14 mouse cellular contexts compared by ENCODE assay signal in the genomic region with DNA sequence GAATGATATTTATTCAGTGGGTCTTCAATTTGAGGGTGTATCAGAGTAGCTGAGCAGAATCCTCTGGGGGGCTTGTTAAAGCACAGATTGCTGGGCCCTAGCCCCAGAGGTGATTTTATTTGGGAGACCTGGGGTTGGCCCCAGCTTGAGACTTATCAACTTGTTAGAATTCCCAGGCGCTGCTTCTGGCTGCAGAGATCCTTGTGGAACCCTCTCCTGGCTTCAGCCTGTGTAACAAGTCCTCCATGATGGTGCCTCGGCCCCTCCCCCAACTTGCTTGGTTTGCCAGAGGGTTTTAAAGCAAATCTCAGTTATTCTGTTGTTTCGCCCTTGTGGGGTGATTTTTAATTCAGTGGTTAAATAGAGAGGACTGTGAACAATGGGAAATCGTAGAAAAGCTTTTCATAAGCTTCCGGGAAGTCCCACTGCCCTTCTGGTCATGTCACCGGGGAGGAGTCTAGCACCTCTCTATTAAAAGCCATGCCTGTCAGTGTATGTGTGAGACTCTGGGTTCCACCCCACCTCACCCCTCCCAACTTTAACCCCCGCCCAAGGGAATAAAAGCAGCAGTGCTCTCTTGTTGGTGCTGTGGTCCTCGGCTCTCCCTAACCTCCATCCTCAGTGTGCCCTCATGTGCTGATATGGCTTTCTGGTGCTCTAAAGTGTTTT.
A peak's percentile ranks its signal among the peaks of the same experiment; 100 is the strongest.
DNase-seq lines count a peak whose midpoint lies in the region; ATAC-seq lines count a peak whose summit lies in the region.
"Had no signal": no experiment of that assay in that cellular context is flagged by ENCODE, and none has a peak within 500 bp of the region (broad histone marks: within the 10 kb centered on the region; RNA-seq: fewer than 3 reads in every experiment).

No protein-coding gene starts in this region.

- H3K9me3 ChIP-seq in hindbrain, embryonic 12.5 days (replicated peaks), result no peaks in the 10 kb centered on the region
- H3K9me3 ChIP-seq in hindbrain, embryonic 16.5 days (ENCODE audit: control insufficient read depth, low read length), result no peaks in the 10 kb centered on the region
- no peaks in the 10 kb centered on the region for H3K9me3 ChIP-seq in embryonic facial prominence, embryonic 15.5 days (replicated peaks)
- no peaks in the 10 kb centered on the region for H3K9me3 ChIP-seq in midbrain, embryonic 13.5 days
- no peaks in the 10 kb centered on the region for H3K9me3 ChIP-seq in liver, embryonic 11.5 days (ENCODE audit: control insufficient read depth, low read length)

- DNase-seq in cerebellum, postnatal 10 days, result peak; percentile 56 to 57
- DNase-seq in cerebellum, adult 9-10 months, result no peak
- no peak for DNase-seq in liver, embryonic 11.5 days (ENCODE audit: low spot score)
- no peak for DNase-seq in left cerebral cortex, postnatal 10 days (ENCODE audit: extremely low spot score in 1 of 2, low spot score in 2 of 2)
- DNase-seq: cerebellum, adult 8-10 months; heart, adult 2 months; heart, postnatal 36 days; kidney, adult 2 months; liver had no signal

- 35% methylated on average over 8 of the region's 8 CpGs for WGBS in hindbrain, embryonic 12.5 days
- WGBS in hindbrain, embryonic 16.5 days, result 43% methylated on average over 8 of the region's 8 CpGs
- WGBS in embryonic facial prominence, embryonic 15.5 days, result 50% methylated on average over 8 of the region's 8 CpGs
- WGBS in midbrain, embryonic 13.5 days, result 20% methylated on average over 8 of the region's 8 CpGs
- 53% methylated on average over 8 of the region's 8 CpGs for WGBS in liver, embryonic 11.5 days

- H3K4me1 ChIP-seq in hindbrain, embryonic 12.5 days, result peaks cover 46% of the 10 kb centered on the region
- peaks cover 19% of the 10 kb centered on the region for H3K4me1 ChIP-seq in hindbrain, embryonic 16.5 days (ENCODE audit: control insufficient read depth, insufficient read depth, low read depth, low read length)
- H3K4me1 ChIP-seq in embryonic facial prominence, embryonic 15.5 days, result peaks cover 18% of the 10 kb centered on the region
- peaks cover 50% of the 10 kb centered on the region for H3K4me1 ChIP-seq in midbrain, embryonic 13.5 days (replicated peaks)
- peaks cover 5% of the 10 kb centered on the region for H3K4me1 ChIP-seq in liver, embryonic 11.5 days (replicated peaks; ENCODE audit: control insufficient read depth, insufficient read depth, low read length)

- intact Hi-C loops in left cerebral cortex, postnatal 10 days (cut with DNase I), result no loop called here

- H3K9ac ChIP-seq in hindbrain, embryonic 12.5 days, result no peak overlapping the region
- no peak overlapping the region for H3K9ac ChIP-seq in hindbrain, embryonic 16.5 days (ENCODE audit: low read depth, low read length)
- no peak overlapping the region for H3K9ac ChIP-seq in embryonic facial prominence, embryonic 15.5 days
- H3K9ac ChIP-seq in midbrain, embryonic 13.5 days (replicated peaks), result no peak overlapping the region
- H3K9ac ChIP-seq in liver, embryonic 11.5 days (ENCODE audit: low read depth, low read length), result no peak overlapping the region

- no peaks in the 10 kb centered on the region for H3K36me3 ChIP-seq in hindbrain, embryonic 12.5 days
- no peaks in the 10 kb centered on the region for H3K36me3 ChIP-seq in hindbrain, embryonic 16.5 days (ENCODE audit: control insufficient read depth, insufficient read depth, low read length)
- no peaks in the 10 kb centered on the region for H3K36me3 ChIP-seq in embryonic facial prominence, embryonic 15.5 days
- no peaks in the 10 kb centered on the region for H3K36me3 ChIP-seq in midbrain, embryonic 13.5 days
- H3K36me3 ChIP-seq in liver, embryonic 11.5 days (ENCODE audit: control insufficient read depth, insufficient read depth, low read length), result no peaks in the 10 kb centered on the region

- H3K4me3 ChIP-seq in hindbrain, embryonic 12.5 days, result no peak overlapping the region
- no peak overlapping the region for H3K4me3 ChIP-seq in hindbrain, embryonic 16.5 days (ENCODE audit: low read length)
- no peak overlapping the region for H3K4me3 ChIP-seq in embryonic facial prominence, embryonic 15.5 days (replicated peaks)
- H3K4me3 ChIP-seq in midbrain, embryonic 13.5 days (replicated peaks), result no peak overlapping the region
- H3K4me3 ChIP-seq in liver, embryonic 11.5 days (ENCODE audit: low read depth, low read length), result no peak overlapping the region
- H3K4me3 ChIP-seq: heart, adult 2 months had no signal

- H3K27me3 ChIP-seq in hindbrain, embryonic 12.5 days, result no peaks in the 10 kb centered on the region; the same call in 1 of the 2 replicates
- no peaks in the 10 kb centered on the region for H3K27me3 ChIP-seq in hindbrain, embryonic 16.5 days (replicated peaks; ENCODE audit: control insufficient read depth, insufficient read depth, low read length)
- 0 out of 2 replicates have a peak, but pooled peaks cover 5% of the 10 kb centered on the region for H3K27me3 ChIP-seq in embryonic facial prominence, embryonic 15.5 days
- H3K27me3 ChIP-seq in midbrain, embryonic 13.5 days, result no peaks in the 10 kb centered on the region
- H3K27me3 ChIP-seq in liver, embryonic 11.5 days (replicated peaks; ENCODE audit: control insufficient read depth, insufficient read depth, low read length), result no peaks in the 10 kb centered on the region

- peak; percentile 36; the same call in 1 of the 2 replicates for ATAC-seq in hindbrain, embryonic 12.5 days (ENCODE audit: low FRiP score)
- ATAC-seq in hindbrain, embryonic 16.5 days, result no peak
- ATAC-seq in embryonic facial prominence, embryonic 15.5 days (ENCODE audit: insufficient number of reproducible peaks, low FRiP score, low TSS enrichment, low read depth), result peak; percentile 27
- peak; percentile 31 for ATAC-seq in midbrain, embryonic 13.5 days
- no peak for ATAC-seq in liver, embryonic 11.5 days (replicated peaks; ENCODE audit: low FRiP score)

- no peak overlapping the region for H3K4me2 ChIP-seq in hindbrain, embryonic 12.5 days (replicated peaks)
- no peak overlapping the region for H3K4me2 ChIP-seq in hindbrain, embryonic 16.5 days (ENCODE audit: low read length)
- H3K4me2 ChIP-seq in embryonic facial prominence, embryonic 15.5 days (replicated peaks), result no peak overlapping the region
- H3K4me2 ChIP-seq in midbrain, embryonic 13.5 days (replicated peaks), result no peak overlapping the region
- no peak overlapping the region for H3K4me2 ChIP-seq in liver, embryonic 11.5 days

- no peak overlapping the region for H3K27ac ChIP-seq in hindbrain, embryonic 12.5 days
- no peak overlapping the region for H3K27ac ChIP-seq in hindbrain, embryonic 16.5 days (ENCODE audit: low read depth, low read length)
- H3K27ac ChIP-seq in embryonic facial prominence, embryonic 15.5 days (replicated peaks), result no peak overlapping the region
- H3K27ac ChIP-seq in midbrain, embryonic 13.5 days, result peak overlapping the region; percentile 63
- H3K27ac ChIP-seq in liver, embryonic 11.5 days (ENCODE audit: low read depth, low read length), result no peak overlapping the region
- H3K27ac ChIP-seq: heart, adult 2 months; stomach, postnatal 0 days had no signal

Comparison
In these comparisons a context has a peak if more than half of its experiments do, and no peak if none do; other contexts are left out.
1. DNase-seq: peak in cerebellum, postnatal 10 days (2 of 2); none in cerebellum, adult 9-10 months (single experiment), liver, embryonic 11.5 days (single experiment) and left cerebral cortex, postnatal 10 days (0 of 2).
2. ATAC-seq: peak in hindbrain, embryonic 12.5 days (single experiment), embryonic facial prominence, embryonic 15.5 days (single experiment) and midbrain, embryonic 13.5 days (single experiment); none in hindbrain, embryonic 16.5 days (single experiment) and liver, embryonic 11.5 days (single experiment).